Mouse (Mus musculus) hindbrain, postnatal 0 days (tissue): ENCODE measurements around the gene Btbd9. TPM values are rescaled to one million over a fixed set of nuclear protein-coding genes. Genes with fewer than 3 reads are reported as not detected.

ENCODE experiments used
- ATAC-seq: fragments of 200-750 bp; cut with Nextera tagmentation; 2 replicates; pipeline ENCODE4 v1.8.0; 2017; ENCODE audit warnings: mild to moderate bottlenecking, moderate TSS enrichment, moderate library complexity
- DNase-seq: peaks from one replicate; pipeline ENCODE4 v3.0.0-alpha.2; 2015; ENCODE audit warnings: low spot score
- H3K27ac ChIP-seq: fragments of 300-500 bp; sonication (generic); 2 replicates; pipeline ENCODE4 v1.5.1; 2014; ENCODE audit warnings: mild to moderate bottlenecking
- H3K27me3 ChIP-seq: fragments of 300-500 bp; sonication (generic); 2 replicates; pipeline ENCODE4 v1.6.1; 2014; ENCODE audit warnings: low read length, mixed read lengths; ENCODE audit not compliant: insufficient read depth
- H3K36me3 ChIP-seq: fragments of 300-500 bp; sonication (generic); 2 replicates; pipeline ENCODE4 v1.6.1; 2014; ENCODE audit warnings: low read length, mixed read lengths; ENCODE audit not compliant: insufficient read depth
- H3K4me1 ChIP-seq: fragments of 300-500 bp; sonication (generic); 2 replicates; pipeline ENCODE4 v1.6.1; 2014; ENCODE audit warnings: antibody characterized with exemption, low read length, mixed read lengths; ENCODE audit not compliant: insufficient read depth
- H3K4me2 ChIP-seq: fragments of 300-500 bp; sonication (generic); 2 replicates; pipeline ENCODE4 v1.6.1; 2014; ENCODE audit warnings: low read depth, mild to moderate bottlenecking, low read length, moderate library complexity, mixed read lengths
- H3K4me3 ChIP-seq: fragments of 300-500 bp; sonication (generic); 2 replicates; pipeline ENCODE4 v1.5.1; 2014; ENCODE audit warnings: low read length
- H3K9ac ChIP-seq: fragments of 300-500 bp; sonication (generic); replicated peaks from 2 replicates; pipeline ENCODE4 v1.6.1; 2014; ENCODE audit warnings: mild to moderate bottlenecking, low read length, moderate library complexity, mixed read lengths
- H3K9me3 ChIP-seq: fragments of 300-500 bp; sonication (generic); 2 replicates; pipeline ENCODE4 v1.6.1; 2016; ENCODE audit warnings: low read length, mixed read lengths
- CTCF ChIP-seq: IDR thresholded peaks from 2 replicates; pipeline ENCODE4 v1.5.1; 2016; ENCODE audit warnings: antibody characterized with exemption, control low read depth, low read depth
- WGBS: fragments of 180-500 bp; shearing (Covaris S2); extraction: QIAGEN DNeasy Blood & Tissue Kit; methylation state at CpG from one replicate; pipeline ENCODE4 v1.1.7; 2014; 5-methylcytosine and 5-hydroxymethylcytosine counted together
- polyA plus RNA-seq: library from polyadenylated mRNA; unstranded; fragments of >200 nt; fragmentation: Nextera tagmentation; extraction: Ambion mirVana; gene quantifications from 2 replicates; pipeline ENCODE4 v1.2.1, GENCODE M21; 2015
- total RNA-seq: library from RNA; depleted of rRNA; stranded (reverse); fragments of >200 nt; gene quantifications from 2 replicates; pipeline ENCODE4 v1.2.3, GENCODE M21; 2014

Btbd9 gene
- total and polyA plus RNA-seq, 2 experiments from 2014 or later: 67.7 to 122 TPM

GRCm38 (mm10) chr17:30360654-30361053, 215.6 kb downstream of the Btbd9 start:
- WGBS: 19% methylated on average over 1 of the region's 1 CpGs
- no peaks in the 10 kb centered on the region; the same call in 1 of the 2 replicates for H3K4me1 ChIP-seq
- H3K9me3 ChIP-seq: no peaks in the 10 kb centered on the region
- no peaks in the 10 kb centered on the region for H3K27me3 ChIP-seq
- no peak overlapping the region for H3K27ac ChIP-seq
- ATAC-seq (no peak), DNase-seq (no peak)
- no peak for TF ChIP-seq CTCF
- H3K4me2 ChIP-seq: no peak overlapping the region
- no peak overlapping the region for H3K4me3 ChIP-seq
- H3K36me3 ChIP-seq: no peaks in the 10 kb centered on the region
- H3K9ac ChIP-seq: no peak overlapping the region

- ATAC-seq (no peak), DNase-seq (no peak)
- WGBS: 77% methylated on average over 5 of the region's 5 CpGs
- no peak overlapping the region for H3K9ac ChIP-seq
- no peak overlapping the region for H3K4me3 ChIP-seq
- no peak for TF ChIP-seq CTCF
- H3K27me3 ChIP-seq: no peaks in the 10 kb centered on the region
- H3K4me1 ChIP-seq: no peaks in the 10 kb centered on the region; the same call in 1 of the 2 replicates
- H3K4me2 ChIP-seq: no peak overlapping the region
- no peaks in the 10 kb centered on the region for H3K9me3 ChIP-seq
- no peak overlapping the region for H3K27ac ChIP-seq
- H3K36me3 ChIP-seq: no peaks in the 10 kb centered on the region
Measured at GRCm38 (mm10) chr17:30359392-30359791, 216.9 kb downstream of the Btbd9 start.

- Histone ChIP-seq H3K27ac (no peak overlapping the region), H3K4me1 (no peaks in the 10 kb centered on the region; the same call in 1 of the 2 replicates), H3K4me3 (no peak overlapping the region), H3K9me3 (no peaks in the 10 kb centered on the region), H3K27me3 (no peaks in the 10 kb centered on the region), H3K4me2 (no peak overlapping the region), H3K9ac (no peak overlapping the region), H3K36me3 (no peaks in the 10 kb centered on the region)
- DNase-seq (no peak), ATAC-seq (no peak)
- 92% methylated on average over 1 of the region's 1 CpGs for WGBS
- TF ChIP-seq CTCF: no peak
Measured at GRCm38 (mm10) chr17:30355431-30355830, 220.9 kb downstream of the Btbd9 start.

DNA sequence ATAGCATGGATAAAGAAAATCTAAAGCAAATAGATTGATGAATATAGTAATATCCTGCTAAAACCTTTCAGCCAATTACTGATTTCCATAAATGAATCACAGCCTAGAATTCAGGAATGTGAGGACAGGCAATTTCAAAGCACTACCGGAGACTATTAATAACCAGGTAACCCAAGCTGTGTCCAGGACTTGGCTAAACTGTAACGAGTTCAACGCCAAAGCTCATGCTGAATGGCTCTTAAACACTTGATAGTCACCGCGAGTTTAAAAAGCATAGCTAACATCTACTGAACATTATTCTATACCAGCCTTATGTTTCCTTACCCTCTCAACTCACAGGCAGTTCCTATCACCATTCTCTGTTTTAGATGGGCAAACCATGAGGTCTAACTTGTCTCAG, 221.9 kb downstream of the Btbd9 start:
- DNase-seq (no peak), ATAC-seq (no peak)
- no peak overlapping the region for H3K4me2 ChIP-seq
- 88% methylated on average over 5 of the region's 5 CpGs for WGBS
- no peaks in the 10 kb centered on the region for H3K4me1 ChIP-seq
- H3K27me3 ChIP-seq: no peaks in the 10 kb centered on the region
- no peak overlapping the region for H3K9ac ChIP-seq
- TF ChIP-seq CTCF: no peak
- no peaks in the 10 kb centered on the region for H3K9me3 ChIP-seq
- no peak overlapping the region for H3K27ac ChIP-seq
- no peak overlapping the region for H3K4me3 ChIP-seq
- no peaks in the 10 kb centered on the region for H3K36me3 ChIP-seq

DNA sequence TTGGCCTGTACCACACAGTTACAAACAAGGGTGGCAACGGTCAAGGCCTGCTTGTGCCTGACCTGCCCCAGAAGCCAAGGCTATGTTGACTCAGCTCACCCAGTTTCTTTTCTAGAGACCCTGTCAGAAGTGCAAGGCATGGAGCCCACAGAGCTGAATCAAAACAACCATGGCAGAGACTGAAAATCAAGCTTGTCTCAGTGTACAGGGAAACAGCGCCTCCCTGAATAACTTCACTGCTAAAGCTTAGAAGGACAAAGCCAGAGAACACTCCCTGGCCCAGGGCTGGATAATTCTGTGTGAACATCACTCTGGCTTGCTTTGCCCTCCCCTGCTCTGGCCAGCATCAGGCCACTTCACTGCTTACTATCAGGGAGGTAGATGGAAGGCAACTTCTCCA, 228.3 kb downstream of the Btbd9 start:
- ATAC-seq: no peak
- 67% methylated on average over 2 of the region's 2 CpGs for WGBS
- H3K4me2 ChIP-seq: no peak overlapping the region

DNA sequence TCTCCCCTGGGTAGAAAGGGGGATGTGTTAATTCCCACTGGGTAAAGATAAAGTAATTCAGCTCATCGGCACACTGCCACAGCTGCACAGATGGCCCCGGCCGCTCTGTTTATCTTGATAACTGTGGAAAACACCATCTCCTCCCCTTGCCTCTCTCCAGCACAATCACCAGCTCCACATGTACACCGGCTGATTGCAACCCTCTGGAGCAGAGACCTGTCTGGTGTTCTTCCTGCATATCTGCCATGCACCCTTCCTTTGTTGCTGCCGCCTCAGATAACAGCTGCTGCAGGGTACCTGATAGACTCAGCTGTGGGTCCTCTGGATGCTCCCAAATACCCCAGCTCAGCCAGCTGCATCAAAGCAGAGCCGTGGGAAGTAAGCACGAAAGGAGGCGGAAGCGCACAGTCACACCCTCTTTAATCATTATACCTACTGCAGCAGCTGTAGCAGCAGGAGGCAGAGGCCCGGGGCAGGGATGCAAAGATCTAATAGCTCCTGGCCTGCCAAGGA, 229.1 kb downstream of the Btbd9 start:
- no peaks in the 10 kb centered on the region for H3K27me3 ChIP-seq
- TF ChIP-seq CTCF: no peak
- 14% methylated on average over 10 of the region's 10 CpGs for WGBS
- H3K9me3 ChIP-seq: no peaks in the 10 kb centered on the region
- H3K4me1 ChIP-seq: peaks cover 18% of the 10 kb centered on the region; the same call in 1 of the 2 replicates
- H3K36me3 ChIP-seq: no peaks in the 10 kb centered on the region
- H3K4me2 ChIP-seq: 0 out of 2 replicates have a peak overlapping the region, but pooled peaks have one; percentile 2
- ATAC-seq: peak; percentile 61
- peak overlapping the region; percentile 34 for H3K27ac ChIP-seq
- no peak overlapping the region for H3K9ac ChIP-seq
- no peak overlapping the region for H3K4me3 ChIP-seq
- peak; percentile 39 for DNase-seq

More for the DNA sequence above, 228.3 kb downstream of the Btbd9 start:
- peak; percentile 37 for DNase-seq
- Histone ChIP-seq H3K4me3 (no peak overlapping the region), H3K27me3 (no peaks in the 10 kb centered on the region), H3K9me3 (no peaks in the 10 kb centered on the region), H3K9ac (no peak overlapping the region), H3K4me1 (peaks cover 18% of the 10 kb centered on the region; the same call in 1 of the 2 replicates), H3K36me3 (no peaks in the 10 kb centered on the region), H3K27ac (peak overlapping the region; percentile 26; the same call in 1 of the 2 replicates)
- TF ChIP-seq CTCF: peak; percentile 38

DNA sequence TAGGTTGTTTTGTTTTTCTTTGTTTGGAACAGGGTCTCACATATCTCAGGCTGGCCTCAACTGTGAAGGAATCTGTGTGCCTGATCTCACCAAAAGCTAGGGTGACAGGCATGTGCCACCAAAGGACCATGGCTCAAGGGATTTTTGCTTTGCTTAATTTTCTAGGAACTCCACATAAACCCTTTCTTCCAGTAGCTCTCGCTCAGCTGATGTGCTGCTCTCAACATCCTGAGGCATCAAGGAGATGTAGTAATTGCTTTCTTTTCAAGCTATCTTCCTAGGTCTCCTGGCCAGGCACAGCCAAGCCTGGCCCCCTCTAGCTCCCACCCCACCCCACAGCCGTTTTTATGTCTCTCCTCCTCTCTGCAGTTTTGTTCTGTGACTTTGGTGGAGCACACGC, 231.3 kb downstream of the Btbd9 start:
- H3K27me3 ChIP-seq: no peaks in the 10 kb centered on the region
- no peak overlapping the region for H3K4me2 ChIP-seq
- 83% methylated on average over 3 of the region's 3 CpGs for WGBS
- no peaks in the 10 kb centered on the region for H3K9me3 ChIP-seq
- H3K36me3 ChIP-seq: no peaks in the 10 kb centered on the region
- H3K9ac ChIP-seq: no peak overlapping the region
- DNase-seq: no peak
- H3K4me3 ChIP-seq: no peak overlapping the region
- no peak overlapping the region for H3K27ac ChIP-seq
- peaks cover 21% of the 10 kb centered on the region for H3K4me1 ChIP-seq
- ATAC-seq: no peak
- TF ChIP-seq CTCF: no peak
